Mouse (Mus musculus): Measurements from ENCODE around the gene Lamtor2. TPM values are rescaled to one million over a fixed set of nuclear protein-coding genes. Genes with fewer than 3 reads are reported as not detected.

Lamtor2 gene
- polyA plus RNA-seq, 1 experiment from 2014 or later: 206 TPM

DNA sequence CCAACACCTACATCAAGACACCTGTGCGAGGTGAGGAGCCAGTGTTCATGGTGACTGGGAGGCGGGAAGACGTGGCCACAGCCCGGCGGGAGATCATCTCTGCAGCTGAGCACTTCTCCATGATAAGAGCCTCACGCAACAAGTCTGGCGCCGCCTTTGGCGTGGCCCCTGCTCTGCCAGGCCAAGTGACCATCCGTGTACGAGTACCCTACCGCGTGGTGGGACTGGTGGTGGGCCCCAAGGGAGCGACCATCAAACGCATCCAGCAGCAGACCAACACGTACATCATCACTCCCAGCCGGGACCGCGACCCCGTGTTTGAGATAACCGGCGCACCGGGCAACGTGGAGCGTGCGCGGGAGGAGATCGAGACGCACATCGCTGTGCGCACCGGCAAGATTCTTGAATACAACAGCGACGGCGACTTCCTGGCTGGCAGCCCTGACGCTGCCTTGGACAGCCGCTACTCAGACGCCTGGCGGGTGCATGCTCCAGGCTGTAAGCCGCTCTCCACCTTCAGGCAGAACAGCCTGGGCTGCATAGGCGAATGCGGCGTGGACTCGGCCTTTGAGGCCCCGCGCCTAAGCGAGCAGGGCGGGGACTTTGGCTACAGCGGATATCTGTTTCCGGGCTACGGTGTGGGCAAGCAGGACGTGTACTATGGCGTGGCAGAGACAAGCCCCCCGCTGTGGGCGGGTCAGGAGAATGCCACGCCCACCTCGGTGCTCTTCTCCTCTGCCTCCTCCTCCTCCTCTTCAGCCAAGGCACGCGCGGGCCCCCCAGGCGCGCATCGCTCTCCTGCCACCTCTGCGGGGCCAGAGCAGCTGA lies 16.6 kb downstream of the Lamtor2 start:
- Histone ChIP-seq H3K4me3 (peak overlapping the region; percentile 65), H3K4me1 (peaks cover 69% of the 10 kb centered on the region), H3K9me3 (no peaks in the 10 kb centered on the region), H3K4me2 (peak overlapping the region; percentile 83), H3K9ac (peak overlapping the region; percentile 99), H3K36me3 (replicated peaks) (peaks cover 30% of the 10 kb centered on the region), H3K27ac (peak overlapping the region; percentile 42), H3K27me3 (replicated peaks) (no peaks in the 10 kb centered on the region)
- WGBS: 3% methylated on average over 64 of the region's 64 CpGs
- no peak for ATAC-seq (replicated peaks)

- H3K9ac ChIP-seq: peak overlapping the region; percentile 99
- H3K9me3 ChIP-seq: no peaks in the 10 kb centered on the region
- H3K36me3 ChIP-seq (replicated peaks): peaks cover 29% of the 10 kb centered on the region
- H3K27me3 ChIP-seq (replicated peaks): no peaks in the 10 kb centered on the region
- peak overlapping the region; percentile 65 for H3K4me3 ChIP-seq
- peak overlapping the region; percentile 83 for H3K4me2 ChIP-seq
- ATAC-seq (replicated peaks): no peak
- peak overlapping the region; percentile 99 for H3K27ac ChIP-seq
- H3K4me1 ChIP-seq: peaks cover 63% of the 10 kb centered on the region
- WGBS: 20% methylated on average over 4 of the region's 4 CpGs
Measured at GRCm38 (mm10) chr3:88535527-88535926, 17.3 kb downstream of the Lamtor2 start.

- no peaks in the 10 kb centered on the region for H3K9me3 ChIP-seq
Measured at GRCm38 (mm10) chr3:88535005-88535404, 17.9 kb downstream of the Lamtor2 start.

GRCm38 (mm10) chr3:88533706-88534105 lies 19.2 kb downstream of the Lamtor2 start:
- H3K27ac ChIP-seq: peak overlapping the region; percentile 99
- H3K27me3 ChIP-seq (replicated peaks): no peaks in the 10 kb centered on the region
- H3K36me3 ChIP-seq (replicated peaks): peaks cover 22% of the 10 kb centered on the region
- peak overlapping the region; percentile 99 for H3K9ac ChIP-seq
- 0% methylated on average over 4 of the region's 5 CpGs for WGBS
- peak overlapping the region; percentile 83 for H3K4me2 ChIP-seq
- peak overlapping the region; percentile 65 for H3K4me3 ChIP-seq
- ATAC-seq (replicated peaks): 0 out of 2 replicates have a peak, but pooled peaks have one; percentile 1
- H3K4me1 ChIP-seq: peaks cover 67% of the 10 kb centered on the region
- H3K9me3 ChIP-seq: no peaks in the 10 kb centered on the region

More at GRCm38 (mm10) chr3:88535005-88535404, 17.9 kb downstream of the Lamtor2 start:
- Histone ChIP-seq H3K4me3 (peak overlapping the region; percentile 65), H3K27me3 (replicated peaks) (no peaks in the 10 kb centered on the region), H3K4me2 (peak overlapping the region; percentile 83), H3K4me1 (peaks cover 63% of the 10 kb centered on the region), H3K9ac (peak overlapping the region; percentile 99), H3K36me3 (replicated peaks) (peaks cover 23% of the 10 kb centered on the region), H3K27ac (peak overlapping the region; percentile 99)
- 11% methylated on average over 3 of the region's 3 CpGs for WGBS
- ATAC-seq (replicated peaks): no peak

DNA sequence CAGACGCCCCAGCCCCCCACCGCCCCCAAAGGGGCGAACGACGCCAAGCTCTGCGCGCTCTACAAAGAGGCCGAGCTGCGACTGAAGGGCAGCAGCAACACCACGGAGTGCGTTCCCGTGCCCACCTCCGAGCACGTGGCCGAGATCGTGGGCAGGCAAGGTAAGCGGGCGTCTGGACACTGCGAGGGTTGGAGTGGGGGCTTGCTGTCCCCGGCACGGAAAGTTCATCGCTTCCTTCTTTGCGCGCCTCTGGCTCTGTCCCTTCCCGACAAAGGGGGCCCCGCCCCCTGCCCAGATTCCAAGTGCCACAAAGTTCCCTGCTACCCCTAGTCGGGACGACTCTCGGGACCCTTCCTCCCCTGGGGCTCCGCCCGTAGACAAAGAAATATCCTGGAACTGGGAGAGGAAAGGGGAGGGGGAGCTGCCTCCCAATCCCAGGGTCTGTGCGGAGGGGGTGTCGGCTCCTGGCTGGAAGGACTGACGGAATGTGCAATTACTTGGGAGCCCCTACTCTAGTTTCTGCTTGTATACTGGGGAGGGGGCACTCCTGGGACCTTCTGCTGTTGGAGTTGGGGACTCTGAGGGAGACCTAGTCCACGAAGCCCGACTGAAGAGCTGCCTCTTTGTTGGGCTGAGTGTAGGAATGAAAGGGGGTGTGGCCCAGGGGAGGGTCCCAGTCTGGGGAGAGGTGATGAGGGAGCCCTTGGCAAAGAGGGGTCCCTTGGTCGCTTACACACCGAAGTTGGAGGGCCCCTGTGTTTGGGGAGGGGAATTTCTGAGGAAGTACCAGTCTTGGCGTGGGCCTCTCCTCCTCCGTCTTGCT lies 20.0 kb downstream of the Lamtor2 start:
- peak; percentile 15 for ATAC-seq (replicated peaks)
- Histone ChIP-seq H3K27ac (peak overlapping the region; percentile 99), H3K4me1 (peaks cover 66% of the 10 kb centered on the region), H3K4me3 (peak overlapping the region; percentile 65), H3K4me2 (peak overlapping the region; percentile 83), H3K9ac (peak overlapping the region; percentile 99), H3K9me3 (no peaks in the 10 kb centered on the region), H3K36me3 (replicated peaks) (peaks cover 14% of the 10 kb centered on the region), H3K27me3 (replicated peaks) (no peaks in the 10 kb centered on the region)
- WGBS: 1% methylated on average over 39 of the region's 40 CpGs

DNA sequence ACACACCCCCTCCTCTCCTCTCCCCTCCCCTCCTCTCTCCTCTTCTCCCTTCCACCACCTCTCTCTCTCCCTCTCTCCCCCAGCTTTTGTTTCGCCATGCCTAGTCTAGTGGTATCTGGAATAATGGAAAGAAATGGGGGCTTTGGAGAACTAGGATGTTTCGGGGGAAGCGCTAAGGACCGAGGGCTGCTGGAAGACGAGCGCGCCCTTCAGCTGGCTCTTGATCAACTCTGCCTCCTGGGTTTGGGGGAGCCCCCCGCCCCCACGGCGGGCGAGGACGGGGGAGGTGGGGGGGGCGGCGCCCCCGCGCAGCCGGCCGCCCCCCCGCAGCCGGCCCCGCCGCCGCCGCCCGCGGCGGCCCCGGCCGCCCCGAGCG lies 20.6 kb downstream of the Lamtor2 start, which contains the start of gene Mex3a:
Gene Mex3a, plus strand, starts transcription at position 97 of the 376 bp plus-strand sequence.
- Histone ChIP-seq H3K27me3 (replicated peaks) (no peaks in the 10 kb centered on the region), H3K4me2 (peak within 1 kb of the TSS; percentile 83), H3K9ac (peak within 1 kb of the TSS; percentile 99), H3K9me3 (no peaks in the 10 kb centered on the region), H3K27ac (peak within 1 kb of the TSS; percentile 99), H3K4me1 (peaks cover 66% of the 10 kb centered on the region), H3K36me3 (replicated peaks) (peaks cover 8% of the 10 kb centered on the region; the same call in 1 of the 2 replicates), H3K4me3 (peak within 1 kb of the TSS; percentile 65)
- ATAC-seq (replicated peaks): peak; percentile 8
- WGBS: 2% methylated on average over 13 of the region's 31 CpGs

DNA sequence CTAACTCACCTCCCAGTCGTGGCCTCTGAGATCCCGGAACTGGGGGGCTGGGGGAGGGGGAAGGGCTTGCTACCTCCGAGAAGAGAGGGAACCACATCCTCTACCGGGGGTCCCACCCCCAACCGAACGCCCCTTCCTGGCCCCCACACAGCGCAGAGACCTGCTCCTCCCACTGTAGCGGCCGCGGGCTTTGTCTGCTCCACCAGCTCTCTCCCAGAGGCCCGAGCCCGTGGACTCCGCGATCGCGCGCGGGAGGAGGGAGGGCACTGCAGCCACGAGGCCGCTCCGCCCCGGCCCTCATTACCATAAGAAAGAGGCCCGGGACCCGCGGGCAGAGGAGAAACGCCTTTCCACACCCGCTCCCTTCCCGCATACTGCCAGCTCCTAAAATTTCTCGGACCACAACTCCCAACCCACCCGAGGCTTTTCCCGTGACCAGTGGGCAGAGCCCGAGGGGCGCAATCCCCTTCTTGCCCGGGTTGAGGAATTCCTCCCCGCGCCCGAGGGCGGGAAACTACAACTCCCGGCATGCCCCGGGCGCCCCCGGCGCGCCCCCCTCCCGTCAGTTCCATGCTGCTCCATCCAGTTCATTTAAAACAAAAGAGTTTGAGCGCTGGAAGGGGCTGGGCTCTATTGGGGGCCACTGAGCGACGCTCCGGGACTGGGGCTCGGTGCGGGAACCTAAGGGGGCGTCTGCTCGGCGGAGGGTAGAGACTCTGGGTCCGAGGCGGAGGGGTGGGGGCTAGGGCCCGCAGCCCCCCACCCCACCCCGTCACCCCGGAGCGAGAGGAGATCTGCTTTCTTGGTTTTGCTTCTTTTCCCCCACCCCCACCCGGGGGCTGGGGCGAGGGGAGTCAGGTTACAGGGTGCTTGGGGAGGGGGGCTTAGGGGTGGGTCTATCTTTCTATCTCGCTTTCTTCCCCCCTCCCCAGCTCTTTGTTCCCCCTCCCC lies 21.3 kb downstream of the Lamtor2 start:
- Histone ChIP-seq H3K36me3 (replicated peaks) (0 out of 2 replicates have a peak, but pooled peaks cover under 1% of the 10 kb centered on the region), H3K27me3 (replicated peaks) (no peaks in the 10 kb centered on the region), H3K27ac (peak overlapping the region; percentile 99), H3K4me2 (peak overlapping the region; percentile 83), H3K4me3 (peak overlapping the region; percentile 65), H3K9ac (peak overlapping the region; percentile 99), H3K4me1 (peaks cover 65% of the 10 kb centered on the region), H3K9me3 (no peaks in the 10 kb centered on the region)
- under 1% methylated on average over 56 of the region's 63 CpGs for WGBS
- peak; percentile 79 for ATAC-seq (replicated peaks)

GRCm38 (mm10) chr3:88530082-88530864 lies 22.6 kb downstream of the Lamtor2 start:
- no peak for ATAC-seq (replicated peaks)
- Histone ChIP-seq H3K9ac (peak overlapping the region; percentile 99), H3K4me3 (peak overlapping the region; percentile 65), H3K36me3 (replicated peaks) (no peaks in the 10 kb centered on the region), H3K27ac (peak overlapping the region; percentile 99), H3K9me3 (no peaks in the 10 kb centered on the region), H3K4me2 (peak overlapping the region; percentile 83), H3K4me1 (peaks cover 64% of the 10 kb centered on the region), H3K27me3 (replicated peaks) (no peaks in the 10 kb centered on the region)
- 2% methylated on average over 11 of the region's 11 CpGs for WGBS

GRCm38 (mm10) chr3:88529204-88530000 lies 23.5 kb downstream of the Lamtor2 start:
- Histone ChIP-seq H3K36me3 (replicated peaks) (no peaks in the 10 kb centered on the region), H3K4me2 (peak overlapping the region; percentile 83), H3K9me3 (no peaks in the 10 kb centered on the region), H3K4me1 (peaks cover 55% of the 10 kb centered on the region), H3K27ac (peak overlapping the region; percentile 99), H3K27me3 (replicated peaks) (no peaks in the 10 kb centered on the region), H3K4me3 (peak overlapping the region; percentile 65), H3K9ac (peak overlapping the region; percentile 99)
- ATAC-seq (replicated peaks): no peak
- WGBS: 15% methylated on average over 7 of the region's 7 CpGs

GRCm38 (mm10) chr3:88528646-88529045 lies 24.2 kb downstream of the Lamtor2 start:
- ATAC-seq (replicated peaks): no peak
- peaks cover 52% of the 10 kb centered on the region for H3K4me1 ChIP-seq
- peak overlapping the region; percentile 65; the same call in 1 of the 2 replicates for H3K4me3 ChIP-seq
- H3K27ac ChIP-seq: no peak overlapping the region
- no peak overlapping the region for H3K9ac ChIP-seq
- H3K9me3 ChIP-seq: no peaks in the 10 kb centered on the region
- 79% methylated on average over 11 of the region's 11 CpGs for whole genome bisulfite sequencing
- no peaks in the 10 kb centered on the region; the same call in 1 of the 2 replicates for H3K36me3 ChIP-seq (replicated peaks)
- peak overlapping the region; percentile 83 for H3K4me2 ChIP-seq
- no peaks in the 10 kb centered on the region for H3K27me3 ChIP-seq (replicated peaks)

Data from midbrain, embryonic 15.5 days (tissue).